Mouse (Mus musculus): ENCODE measurements around the gene Glb1l2.

The Glb1l2 gene

GRCm38 (mm10) chr9:26805935-26806666 is at the start of gene Glb1l2:
Gene Glb1l2 (minus strand): TSS chr9:26806468.
- DNase-seq (ENCODE audit: low spot score): no peak

DNA sequence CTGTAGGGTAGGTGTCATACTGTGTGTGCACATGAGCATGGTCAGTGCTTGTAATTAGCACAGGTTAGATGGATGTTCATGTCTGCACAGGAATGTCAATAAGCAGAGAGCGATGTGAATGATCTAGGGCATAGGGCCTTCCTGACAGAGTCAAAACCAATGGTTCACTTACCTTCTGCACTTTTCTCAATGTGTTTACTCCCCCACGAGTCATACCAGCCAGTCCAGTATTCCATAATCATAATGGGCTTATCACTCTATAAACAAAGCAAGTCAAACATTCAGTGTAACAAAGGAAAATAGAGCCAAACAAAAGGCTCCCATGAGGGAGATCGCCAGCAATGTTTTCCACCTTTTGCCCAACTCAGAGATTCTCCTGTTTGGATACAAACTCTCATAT is 24.8 kb upstream of the Glb1l2 start:
- DNase-seq (ENCODE audit: low spot score): no peak

GRCm38 (mm10) chr9:26819942-26820341 is 13.7 kb upstream of the Glb1l2 start:
- no peak for DNase-seq (ENCODE audit: low spot score)

DNA sequence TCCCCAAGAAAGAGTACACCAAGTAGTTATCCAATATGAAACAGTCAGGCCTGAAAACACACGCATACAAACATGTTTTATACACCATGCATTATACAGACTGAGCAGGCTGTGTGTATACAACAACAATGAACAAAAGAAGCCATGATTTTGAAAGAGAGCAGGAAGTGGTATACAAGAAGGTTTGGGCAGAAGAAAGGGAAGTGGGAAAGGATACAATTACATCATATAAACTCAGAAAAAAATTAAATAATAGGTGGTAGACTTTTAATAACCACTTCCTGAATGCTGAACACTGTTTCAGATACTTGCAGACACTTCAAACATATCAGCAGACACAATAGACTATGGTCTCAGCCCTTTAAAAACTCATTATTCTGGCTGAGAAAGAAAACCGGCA is 2.5 kb upstream of the Glb1l2 start:
- DNase-seq (ENCODE audit: low spot score): no peak

- DNase-seq (ENCODE audit: low spot score): no peak
These were observed 1.9 kb downstream of the Glb1l2 start for GRCm38 (mm10) chr9:26804321-26804720.

DNA sequence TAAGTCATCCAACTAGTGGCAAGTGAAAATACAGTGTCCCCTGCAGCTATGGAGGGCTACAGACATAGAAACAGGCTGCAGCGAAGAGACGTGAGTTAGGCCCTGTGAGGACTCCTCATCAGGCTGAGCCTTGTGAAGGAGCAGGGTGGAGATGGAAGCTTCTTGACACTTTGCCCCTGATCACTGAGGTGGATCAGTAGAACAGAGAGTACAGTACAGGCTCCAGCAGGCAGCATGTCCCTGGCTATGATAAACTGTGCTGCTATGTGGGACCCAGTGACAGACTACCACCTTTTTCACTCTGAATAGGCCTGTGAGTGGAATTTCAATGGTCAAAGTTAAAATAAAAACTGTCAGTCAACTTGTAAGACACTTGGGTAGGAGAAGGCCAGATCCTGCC is 5.9 kb downstream of the Glb1l2 start:
- DNase-seq (ENCODE audit: low spot score): no peak

DNA sequence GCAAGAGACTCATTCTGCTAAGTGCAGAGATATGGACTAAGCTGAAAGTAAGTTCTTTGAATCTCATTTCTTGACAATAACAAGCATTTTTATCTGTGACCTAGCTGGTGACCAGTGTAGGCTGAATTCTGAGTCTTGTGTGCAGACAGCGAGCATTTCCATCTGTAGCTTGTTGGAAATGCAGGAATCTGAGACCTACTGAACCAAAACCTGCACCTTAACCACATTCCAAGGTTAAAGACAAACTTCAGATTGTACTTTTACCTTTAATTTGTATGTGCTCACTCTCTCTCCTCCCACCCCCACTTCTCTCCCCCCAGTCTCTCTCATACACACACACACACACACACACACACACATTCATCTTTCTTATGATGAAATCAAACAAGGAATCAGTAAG is 7.5 kb downstream of the Glb1l2 start:
- no peak for DNase-seq (ENCODE audit: low spot score)

DNA sequence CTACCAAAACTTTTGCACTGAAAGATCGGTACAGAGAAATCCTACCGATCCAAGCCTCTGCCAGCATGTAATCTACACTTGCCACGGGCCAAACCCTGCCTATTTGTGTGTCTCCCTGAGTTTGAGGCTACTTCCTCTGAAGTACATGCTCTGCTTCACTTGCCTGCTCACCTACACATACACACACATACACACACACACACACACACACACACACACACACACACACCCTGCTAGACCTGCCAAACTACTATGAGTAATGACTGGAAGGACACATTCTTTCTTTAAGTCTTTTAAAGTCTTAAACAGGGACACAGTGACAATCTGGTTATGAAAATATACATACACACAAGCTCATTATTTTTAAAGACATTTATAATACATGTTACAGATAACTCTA is 8.1 kb downstream of the Glb1l2 start:
- DNase-seq (ENCODE audit: low spot score): no peak

DNA sequence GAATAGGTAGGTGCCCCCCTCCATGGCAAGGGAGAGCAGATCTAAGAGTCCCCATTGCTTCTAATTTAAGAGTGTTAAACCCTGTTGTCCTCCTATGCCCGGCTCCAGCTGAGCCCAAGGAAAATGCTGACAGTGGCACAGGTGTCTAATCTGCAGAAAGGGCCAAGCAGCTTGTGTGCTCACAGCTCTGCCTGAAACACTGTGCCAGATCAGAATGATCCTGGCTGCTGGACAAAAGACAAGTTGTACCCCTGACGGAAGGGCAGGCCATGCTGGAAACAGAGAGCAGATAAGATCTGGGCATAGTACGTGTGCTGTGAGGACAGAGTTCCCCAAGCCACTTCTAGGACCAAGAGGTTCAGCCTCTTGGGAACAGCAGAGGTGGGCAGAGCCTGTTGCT is 13.4 kb downstream of the Glb1l2 start:
- DNase-seq (ENCODE audit: low spot score): no peak

DNA sequence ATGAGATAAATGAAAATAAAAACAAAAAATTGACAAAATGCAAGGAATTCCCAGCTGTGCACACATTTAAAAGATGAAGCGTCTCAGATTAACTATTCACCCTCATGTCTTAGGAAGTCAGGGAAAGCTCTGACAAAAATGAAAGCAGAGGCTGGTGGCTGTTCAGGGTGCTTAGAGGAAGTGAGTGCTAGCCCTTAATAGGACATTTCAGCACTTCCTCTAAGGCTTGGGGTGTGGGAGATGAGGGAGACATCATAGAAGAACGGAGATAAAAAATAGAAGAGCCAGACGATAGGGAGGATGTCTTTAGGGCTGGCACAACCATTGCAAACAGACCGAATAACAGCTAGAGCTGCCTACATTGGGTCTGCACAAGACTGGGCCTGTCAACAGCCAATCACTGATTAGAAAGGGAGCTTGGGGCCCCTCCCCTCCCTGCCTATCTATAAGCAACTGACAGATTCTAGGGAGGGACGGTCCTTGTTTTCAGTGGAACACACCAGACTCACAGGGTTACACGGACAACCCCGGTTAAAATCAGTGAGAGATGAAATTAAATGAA is 22.8 kb downstream of the Glb1l2 start:
- DNase-seq (ENCODE audit: low spot score): no peak

DNA sequence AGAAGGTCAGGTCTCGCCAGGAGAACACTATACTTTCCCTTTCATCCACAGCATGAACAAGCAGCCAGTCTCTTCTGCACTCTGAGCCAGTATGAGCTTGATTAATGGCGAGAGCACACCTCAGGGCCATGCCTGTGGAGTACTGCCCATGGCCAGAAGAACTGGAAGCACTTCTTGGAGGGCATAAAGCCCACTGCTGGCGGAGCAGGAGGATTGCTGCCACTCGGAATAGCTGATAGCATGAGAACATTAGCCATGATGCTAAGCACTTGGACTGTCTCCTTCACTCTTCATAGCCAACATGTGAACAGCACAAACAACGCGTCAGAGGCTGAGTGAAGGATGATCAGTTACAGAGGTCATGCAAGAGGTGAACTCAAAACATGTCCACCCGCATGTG is 27.8 kb downstream of the Glb1l2 start:
- DNase-seq (ENCODE audit: low spot score): no peak

- DNase-seq (ENCODE audit: low spot score): no peak
These were observed 30.0 kb downstream of the Glb1l2 start for GRCm38 (mm10) chr9:26776122-26776902.

DNA sequence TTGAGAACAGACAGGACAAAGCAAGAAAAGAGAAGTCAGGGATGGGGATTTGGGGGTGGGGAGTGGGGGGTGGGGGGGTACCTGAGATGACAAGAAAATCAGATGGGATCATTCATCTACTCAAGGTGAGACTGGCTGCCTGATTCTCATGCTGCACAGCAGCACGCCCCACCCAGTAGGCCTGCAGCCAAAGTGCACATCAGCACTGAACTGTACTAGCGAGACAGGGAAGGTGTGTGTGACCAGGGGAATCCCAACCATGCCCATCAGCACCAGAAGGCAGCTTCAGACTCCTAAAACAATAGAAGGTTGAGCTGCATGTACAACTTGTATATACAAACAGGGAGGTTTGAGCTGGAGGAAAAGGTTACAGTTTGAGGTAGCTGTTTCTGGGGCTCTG is 30.6 kb downstream of the Glb1l2 start:
- no peak for DNase-seq (ENCODE audit: low spot score)

DNA sequence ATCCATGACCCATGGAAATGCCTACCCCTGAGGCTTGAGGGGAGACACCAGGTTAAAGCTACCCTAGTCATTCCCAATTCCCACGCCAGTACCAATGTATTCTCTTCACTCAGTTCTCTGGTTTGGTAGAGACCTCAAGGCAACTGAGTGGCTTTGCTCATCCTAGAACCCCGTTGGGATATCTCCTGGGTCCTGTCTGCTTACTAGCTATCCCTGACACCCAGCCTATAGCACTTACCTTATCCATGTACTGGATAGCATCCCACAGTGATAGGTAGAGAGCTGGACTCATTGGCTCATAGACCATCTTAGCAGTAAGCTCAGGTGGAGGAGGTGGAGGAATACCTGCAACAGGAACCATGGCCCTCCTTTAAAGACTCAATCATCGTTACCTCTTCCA is 38.1 kb downstream of the Glb1l2 start:
- DNase-seq (ENCODE audit: low spot score): no peak

GRCm38 (mm10) chr9:26762477-26762876 is 43.8 kb downstream of the Glb1l2 start:
- DNase-seq (ENCODE audit: low spot score): no peak

- DNase-seq (ENCODE audit: low spot score): no peak
These were observed 45.7 kb downstream of the Glb1l2 start for GRCm38 (mm10) chr9:26760576-26760975.

DNA sequence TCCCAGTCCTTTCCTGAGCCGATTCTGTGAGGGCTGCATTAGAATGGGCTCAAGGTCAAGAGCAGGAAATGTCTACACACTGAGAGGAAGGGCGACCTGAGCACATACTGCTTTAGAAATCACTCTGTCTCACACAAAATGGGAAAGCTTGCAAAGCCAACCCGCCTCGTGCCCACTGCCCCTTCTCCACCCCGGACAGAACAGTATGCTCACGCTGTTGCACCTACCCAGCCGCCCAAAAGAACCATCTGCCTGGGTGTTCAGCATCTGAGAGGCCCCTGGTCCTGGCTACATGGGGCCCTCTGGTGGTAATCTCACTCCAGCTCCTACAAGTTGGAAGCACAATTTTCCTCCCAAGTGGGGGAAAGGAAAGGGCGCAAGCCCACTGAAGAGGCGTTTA is 46.2 kb downstream of the Glb1l2 start:
- no peak for DNase-seq (ENCODE audit: low spot score)

GRCm38 (mm10) chr9:26748893-26749292 is 57.4 kb downstream of the Glb1l2 start:
- no peak for DNase-seq (ENCODE audit: low spot score)

- DNase-seq (ENCODE audit: low spot score): no peak
These were observed 59.1 kb downstream of the Glb1l2 start for GRCm38 (mm10) chr9:26747121-26747520.

GRCm38 (mm10) chr9:26742817-26743216 is 63.5 kb downstream of the Glb1l2 start:
- DNase-seq (ENCODE audit: low spot score): no peak

DNA sequence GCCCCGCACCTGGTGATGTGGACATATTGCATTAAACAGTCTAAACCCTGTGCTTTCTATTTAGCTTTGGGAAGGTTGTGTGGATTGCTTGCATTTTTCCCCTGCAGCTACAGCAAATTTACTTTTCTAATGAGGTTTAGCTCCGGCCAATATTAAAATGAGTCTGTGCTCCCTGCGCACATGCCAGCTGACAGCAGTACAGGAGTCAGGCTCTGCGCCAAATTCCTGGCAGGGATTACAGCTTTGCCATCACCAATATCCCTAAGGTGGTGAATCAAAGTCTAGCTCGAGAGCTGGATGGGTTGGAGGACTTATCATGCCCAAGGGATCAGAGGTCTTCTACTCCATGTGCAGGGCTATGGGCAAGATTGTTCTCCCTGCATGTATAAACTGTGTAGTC is 69.2 kb downstream of the Glb1l2 start:
- DNase-seq (ENCODE audit: low spot score): no peak

GRCm38 (mm10) chr9:26733986-26734385 is 72.3 kb downstream of the Glb1l2 start:
- DNase-seq (ENCODE audit: low spot score): no peak

- no peak for DNase-seq (ENCODE audit: low spot score)
These were observed 72.9 kb downstream of the Glb1l2 start, which contains the start of gene B3gat1 for GRCm38 (mm10) chr9:26733206-26733891. Gene B3gat1 (plus strand): TSS chr9:26733728.
